Mouse (Mus musculus) regulatory T cell (primary cell): ENCODE measurements around the gene Rtn4rl1.
"Not testable (repeated sequence)": the region's sequence is repeated elsewhere in the genome, so short reads cannot be mapped to it uniquely, and the experiment has no call there.

Experiments used
- in situ Hi-C: fragments of 300-600 bp; cut with MboI, MseI; formaldehyde crosslinking; loops from one replicate; pipeline ENCODE4 v1.15.1; 2025; ENCODE audit warnings: high pct_unique_total_duplicates

The Rtn4rl1 gene

DNA sequence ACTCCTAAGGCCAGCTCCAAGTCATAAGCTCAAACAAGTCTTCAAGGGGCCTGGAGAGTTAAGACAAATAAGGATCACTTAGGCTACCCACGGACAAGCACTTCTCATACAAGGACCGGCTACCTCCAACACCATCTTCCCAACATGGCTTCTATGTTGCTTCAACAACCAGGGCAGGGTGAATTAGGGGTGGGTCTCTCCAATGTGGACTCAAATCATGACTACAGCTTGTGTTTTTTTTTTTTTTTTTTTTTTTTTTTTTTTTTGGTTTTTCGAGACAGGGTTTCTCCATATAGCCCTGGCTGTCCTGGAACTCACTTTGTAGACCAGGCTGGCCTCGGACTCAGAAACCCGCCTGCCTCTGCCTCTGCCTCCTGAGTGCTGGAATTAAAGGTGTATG, 102.0 kb downstream of the Rtn4rl1 start:
- in situ Hi-C loops, result not testable (repeated sequence)

GRCm38 (mm10) chr11:75296406-75297005, 102.9 kb downstream of the Rtn4rl1 start:
- in situ Hi-C loops, result no loop called here

- in situ Hi-C loops, result no loop called here
These were observed 104.0 kb downstream of the Rtn4rl1 start for GRCm38 (mm10) chr11:75297631-75298030.

DNA sequence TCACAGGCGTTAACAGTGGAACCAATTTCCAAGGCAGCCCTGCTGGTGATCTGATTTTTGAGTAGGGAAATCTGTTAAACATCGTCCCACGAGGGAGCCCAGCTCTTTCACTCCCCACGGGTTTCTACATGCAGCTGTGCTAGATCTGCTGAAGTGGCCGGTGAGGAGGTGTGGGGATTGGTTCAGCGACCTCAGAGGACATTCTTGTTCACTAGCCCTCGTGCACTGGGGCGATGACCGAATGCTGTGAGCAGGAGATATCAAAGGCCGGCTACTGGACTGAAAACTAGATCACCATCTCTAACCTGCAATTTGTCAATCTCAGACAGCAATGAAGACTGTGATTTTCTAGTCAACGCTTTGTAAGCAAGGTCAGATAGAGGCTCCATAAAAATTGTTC, 104.9 kb downstream of the Rtn4rl1 start:
- in situ Hi-C loops, result no loop called here

GRCm38 (mm10) chr11:75299786-75300185, 106.2 kb downstream of the Rtn4rl1 start:
- in situ Hi-C loops, result no loop called here

- in situ Hi-C loops, result no loop called here
These were observed 107.4 kb downstream of the Rtn4rl1 start for GRCm38 (mm10) chr11:75300954-75301353.

- in situ Hi-C loops, result no loop called here
These were observed 111.2 kb downstream of the Rtn4rl1 start for GRCm38 (mm10) chr11:75304797-75305196.

DNA sequence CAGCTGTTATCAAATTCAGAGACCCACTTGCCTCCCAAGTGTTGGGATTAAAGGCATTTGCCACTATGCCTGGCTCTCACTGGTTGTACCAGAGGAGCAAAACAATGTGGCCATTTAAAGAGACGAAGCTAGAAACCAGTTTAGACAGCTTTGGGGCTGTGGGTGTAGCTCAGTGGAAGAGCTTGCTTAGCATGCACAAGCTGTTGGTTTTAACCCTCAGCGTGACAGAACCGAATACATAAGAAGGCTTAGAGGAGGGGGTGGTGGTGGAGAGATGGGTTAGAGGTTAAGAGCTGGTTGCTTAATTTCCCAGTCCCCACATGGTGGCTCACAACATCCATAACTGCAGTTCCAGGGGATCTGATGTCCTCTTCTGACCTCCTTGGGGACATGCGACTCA, 115.1 kb downstream of the Rtn4rl1 start:
- in situ Hi-C loops, result no loop called here

GRCm38 (mm10) chr11:75310813-75311212, 117.2 kb downstream of the Rtn4rl1 start:
- in situ Hi-C loops, result no loop called here

- in situ Hi-C loops, result no loop called here
These were observed 118.2 kb downstream of the Rtn4rl1 start for GRCm38 (mm10) chr11:75311751-75312150.

- in situ Hi-C loops, result no loop called here
These were observed 120.3 kb downstream of the Rtn4rl1 start for GRCm38 (mm10) chr11:75313834-75314233.
